Mouse (Mus musculus): ENCODE results near the gene Rnd2. TPM values are rescaled to one million over a fixed set of nuclear protein-coding genes. Genes with fewer than 3 reads are reported as not detected.
"Not testable (repeated sequence)": the region's sequence is repeated elsewhere in the genome, so short reads cannot be mapped to it uniquely, and the experiment has no call there.

Rnd2 gene
- polyA plus RNA-seq, 1 experiment from 2014 or later: 16.0 TPM

GRCm38 (mm10) chr11:101472336-101472735, 7.5 kb downstream of the Rnd2 start:
- no peak overlapping the region for H3K27ac ChIP-seq
- no peaks in the 10 kb centered on the region for H3K27me3 ChIP-seq (replicated peaks)
- no peak overlapping the region for H3K4me2 ChIP-seq
- H3K9me3 ChIP-seq: no peaks in the 10 kb centered on the region
- no peak for ATAC-seq (ENCODE audit: insufficient read depth, low FRiP score, low read depth)
- peaks cover 8% of the 10 kb centered on the region for H3K4me1 ChIP-seq
- H3K36me3 ChIP-seq: no peaks in the 10 kb centered on the region
- no peak overlapping the region for H3K9ac ChIP-seq
- no peak overlapping the region for H3K4me3 ChIP-seq (replicated peaks)
- 51% methylated on average over 7 of the region's 7 CpGs for WGBS

DNA sequence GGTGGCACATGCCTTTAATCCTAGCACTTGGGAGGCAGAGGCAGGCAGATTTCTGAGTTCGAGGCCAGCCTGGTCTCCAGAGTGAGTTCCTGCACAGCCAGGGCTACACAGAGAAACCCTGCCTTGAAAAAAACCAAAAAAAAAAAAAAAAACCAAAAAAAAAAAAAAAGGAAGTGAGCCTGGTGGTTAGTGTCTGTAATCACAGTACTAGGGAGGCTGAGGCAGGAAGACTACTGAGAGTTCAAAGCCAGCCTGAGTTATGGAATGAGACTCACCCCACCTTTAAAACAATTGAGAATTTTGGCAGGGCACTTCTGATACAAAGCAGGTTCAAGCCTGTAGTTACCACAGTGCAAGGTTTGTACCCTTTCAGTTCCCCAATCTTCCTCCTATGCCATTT, 8.9 kb downstream of the Rnd2 start:
- H3K4me3 ChIP-seq (replicated peaks); H3K9ac ChIP-seq; H3K4me1 ChIP-seq; H3K9me3 ChIP-seq; H3K27ac ChIP-seq; H3K36me3 ChIP-seq; ATAC-seq (ENCODE audit: insufficient read depth, low FRiP score, low read depth); H3K27me3 ChIP-seq (replicated peaks); H3K4me2 ChIP-seq: not testable (repeated sequence)
- WGBS: 78% methylated on average over 1 of the region's 1 CpGs

DNA sequence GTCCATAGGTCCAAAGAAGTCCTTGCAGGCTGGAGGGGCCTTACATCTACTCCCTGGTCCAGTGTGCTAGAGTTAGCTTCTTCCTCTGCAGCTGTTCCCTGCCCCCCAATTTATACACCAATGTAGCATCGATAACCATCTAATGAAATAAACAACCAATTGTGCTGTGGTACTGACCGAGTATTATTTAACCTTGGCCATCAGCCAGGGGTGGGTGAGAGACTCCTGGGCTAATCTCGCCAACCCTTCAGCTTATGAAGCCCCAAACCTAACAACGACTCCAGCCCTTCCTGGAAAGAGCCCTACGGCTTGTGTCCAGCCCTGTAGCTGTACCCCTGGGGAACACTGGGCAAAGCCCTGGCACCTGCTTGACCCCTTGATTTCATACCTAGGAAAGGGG, 9.5 kb downstream of the Rnd2 start:
- Histone ChIP-seq H3K4me3 (replicated peaks) (no peak overlapping the region), H3K4me1 (no peaks in the 10 kb centered on the region), H3K36me3 (no peaks in the 10 kb centered on the region), H3K27ac (no peak overlapping the region), H3K4me2 (no peak overlapping the region), H3K9me3 (no peaks in the 10 kb centered on the region), H3K27me3 (replicated peaks) (no peaks in the 10 kb centered on the region), H3K9ac (no peak overlapping the region)
- WGBS: 57% methylated on average over 5 of the region's 5 CpGs
- ATAC-seq (ENCODE audit: insufficient read depth, low FRiP score, low read depth): no peak

DNA sequence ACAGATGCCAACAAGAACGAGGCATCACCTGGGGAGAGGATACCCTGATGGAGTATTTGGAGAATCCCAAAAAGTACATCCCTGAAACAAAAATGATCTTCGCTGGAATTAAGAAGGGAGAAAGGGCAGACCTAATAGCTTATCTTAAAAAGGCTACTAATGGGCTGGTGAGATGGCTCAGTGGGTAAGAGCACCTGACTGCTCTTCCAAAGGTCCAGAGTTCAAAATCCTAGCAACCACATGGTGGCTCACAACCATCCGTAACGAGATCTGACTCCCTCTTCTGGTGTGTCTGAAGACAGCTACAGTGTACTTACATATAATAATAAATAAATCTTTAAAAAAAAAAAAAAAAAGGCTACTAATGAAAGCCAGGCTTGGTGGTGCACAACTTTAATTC, 11.6 kb downstream of the Rnd2 start:
- not testable (repeated sequence) for H3K27ac ChIP-seq; H3K4me1 ChIP-seq; H3K4me3 ChIP-seq (replicated peaks); H3K4me2 ChIP-seq; H3K9me3 ChIP-seq; H3K36me3 ChIP-seq; H3K9ac ChIP-seq; ATAC-seq (ENCODE audit: insufficient read depth, low FRiP score, low read depth); H3K27me3 ChIP-seq (replicated peaks)
- WGBS: 81% methylated on average over 4 of the region's 4 CpGs

GRCm38 (mm10) chr11:101477194-101477551, 12.4 kb downstream of the Rnd2 start:
- no peak overlapping the region for H3K9ac ChIP-seq
- no peak overlapping the region for H3K4me3 ChIP-seq (replicated peaks)
- H3K4me1 ChIP-seq: no peaks in the 10 kb centered on the region; the same call in 1 of the 2 replicates
- no peaks in the 10 kb centered on the region for H3K9me3 ChIP-seq
- H3K27me3 ChIP-seq (replicated peaks): no peaks in the 10 kb centered on the region
- WGBS: 62% methylated on average over 4 of the region's 4 CpGs
- no peak for ATAC-seq (ENCODE audit: insufficient read depth, low FRiP score, low read depth)
- no peaks in the 10 kb centered on the region for H3K36me3 ChIP-seq
- H3K4me2 ChIP-seq: no peak overlapping the region
- no peak overlapping the region for H3K27ac ChIP-seq

DNA sequence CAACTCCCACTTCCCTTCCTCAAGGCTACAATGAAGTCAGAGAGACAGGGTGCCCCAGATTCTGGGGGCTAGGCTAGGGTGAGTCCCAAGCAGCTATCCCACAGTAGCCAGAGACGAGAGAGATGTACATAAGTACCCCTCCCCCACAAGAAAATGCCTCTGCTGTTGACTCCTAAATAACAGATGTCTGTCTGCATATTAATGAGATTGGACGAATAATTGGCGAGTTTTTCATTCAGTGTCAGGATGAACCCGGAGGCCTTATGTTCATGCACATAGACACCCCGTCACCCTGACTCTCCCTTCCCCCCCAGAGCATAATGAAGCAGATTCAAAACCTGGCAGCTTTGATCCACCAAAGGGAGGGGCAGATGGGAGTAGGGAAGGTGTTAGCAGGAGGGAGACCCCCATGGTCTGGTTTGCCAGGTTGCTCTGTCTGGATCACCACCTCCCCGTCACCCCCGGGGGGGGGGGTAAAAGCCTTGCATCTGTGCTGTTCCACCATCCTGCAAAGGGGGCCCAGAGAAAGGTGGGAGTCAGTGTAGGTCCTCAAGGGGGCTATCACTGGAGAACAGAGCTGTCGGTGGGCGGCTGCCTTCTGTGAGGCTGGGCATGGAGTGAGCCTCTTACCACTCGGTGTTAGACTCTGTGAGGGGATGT, 12.9 kb downstream of the Rnd2 start:
- H3K4me1 ChIP-seq: no peaks in the 10 kb centered on the region; the same call in 1 of the 2 replicates
- ATAC-seq (ENCODE audit: insufficient read depth, low FRiP score, low read depth): no peak
- no peaks in the 10 kb centered on the region for H3K27me3 ChIP-seq (replicated peaks)
- no peak overlapping the region for H3K4me2 ChIP-seq
- H3K9me3 ChIP-seq: no peaks in the 10 kb centered on the region
- no peak overlapping the region for H3K9ac ChIP-seq
- 58% methylated on average over 10 of the region's 10 CpGs for WGBS
- H3K27ac ChIP-seq: no peak overlapping the region
- H3K36me3 ChIP-seq: no peaks in the 10 kb centered on the region
- H3K4me3 ChIP-seq (replicated peaks): no peak overlapping the region

DNA sequence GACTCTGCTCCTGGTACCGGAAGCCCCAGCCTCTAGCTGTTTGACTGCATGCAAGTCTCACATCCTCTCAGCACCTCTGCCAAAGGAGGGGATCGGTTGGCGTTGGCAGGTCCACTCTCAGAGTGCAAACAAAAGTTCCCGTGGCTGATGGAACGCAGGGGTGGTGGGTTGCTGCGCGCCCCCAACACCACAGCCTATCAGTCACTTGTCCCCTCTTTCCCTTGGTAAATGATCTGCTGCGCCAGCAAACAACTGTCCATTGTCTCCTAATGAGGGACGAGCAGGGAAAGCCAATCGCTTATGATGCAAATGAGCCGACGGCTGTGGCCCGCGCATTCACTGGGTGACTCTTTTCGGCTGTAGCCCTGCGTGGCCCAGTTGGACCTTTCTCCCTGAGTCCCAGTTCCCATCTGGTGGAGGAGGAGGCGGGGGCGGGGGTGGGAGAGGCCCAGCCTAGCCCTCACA, 14.4 kb downstream of the Rnd2 start:
- no peak overlapping the region for H3K4me3 ChIP-seq (replicated peaks)

DNA sequence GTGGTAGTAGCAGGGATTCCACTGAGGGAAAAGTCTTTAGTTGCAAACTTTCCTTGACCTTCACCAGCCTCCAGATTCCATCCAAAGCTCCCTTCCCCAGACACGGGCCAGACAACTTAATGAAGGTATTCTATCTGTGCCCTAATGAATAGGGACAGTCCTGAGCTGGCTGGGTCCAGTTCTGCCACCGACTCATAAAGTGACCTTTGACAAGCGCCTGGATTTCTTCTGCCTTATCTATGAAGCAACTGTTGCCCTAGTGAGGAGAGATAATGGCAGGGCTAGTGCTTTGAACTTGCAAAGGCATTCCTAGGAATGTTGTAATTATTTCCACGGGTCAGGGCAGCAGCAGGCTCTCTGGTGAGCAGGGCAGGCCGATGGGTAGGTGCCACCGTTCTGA, 16.1 kb downstream of the Rnd2 start:
- no peak overlapping the region for H3K27ac ChIP-seq
- no peak overlapping the region for H3K9ac ChIP-seq
- H3K27me3 ChIP-seq (replicated peaks): no peaks in the 10 kb centered on the region
- 22% methylated on average over 6 of the region's 6 CpGs for WGBS
- H3K4me2 ChIP-seq: no peak overlapping the region
- no peak for ATAC-seq (ENCODE audit: insufficient read depth, low FRiP score, low read depth)
- H3K4me3 ChIP-seq (replicated peaks): no peak overlapping the region
- no peaks in the 10 kb centered on the region for H3K36me3 ChIP-seq
- no peaks in the 10 kb centered on the region for H3K9me3 ChIP-seq
- H3K4me1 ChIP-seq: no peaks in the 10 kb centered on the region; the same call in 1 of the 2 replicates

More for the DNA sequence above, 14.4 kb downstream of the Rnd2 start:
- Histone ChIP-seq H3K9me3 (no peaks in the 10 kb centered on the region), H3K36me3 (no peaks in the 10 kb centered on the region), H3K4me2 (peak overlapping the region; percentile 34; the same call in 1 of the 2 replicates), H3K9ac (no peak overlapping the region), H3K27ac (no peak overlapping the region), H3K4me1 (no peaks in the 10 kb centered on the region; the same call in 1 of the 2 replicates), H3K27me3 (replicated peaks) (no peaks in the 10 kb centered on the region)
- no peak for ATAC-seq (ENCODE audit: insufficient read depth, low FRiP score, low read depth)
- 15% methylated on average over 18 of the region's 18 CpGs for WGBS

GRCm38 (mm10) chr11:101483804-101484203, 19.0 kb downstream of the Rnd2 start:
- Histone ChIP-seq H3K9me3 (no peaks in the 10 kb centered on the region), H3K36me3 (0 out of 2 replicates have a peak, but pooled peaks cover 3% of the 10 kb centered on the region), H3K4me2 (no peak overlapping the region), H3K27me3 (replicated peaks) (no peaks in the 10 kb centered on the region), H3K4me1 (no peaks in the 10 kb centered on the region; the same call in 1 of the 2 replicates), H3K4me3 (replicated peaks) (no peak overlapping the region), H3K9ac (no peak overlapping the region), H3K27ac (no peak overlapping the region)
- 27% methylated on average over 3 of the region's 3 CpGs for WGBS
- ATAC-seq (ENCODE audit: insufficient read depth, low FRiP score, low read depth): no peak

GRCm38 (mm10) chr11:101484245-101484644, 19.4 kb downstream of the Rnd2 start:
- H3K27me3 ChIP-seq (replicated peaks): no peaks in the 10 kb centered on the region
- H3K36me3 ChIP-seq: 0 out of 2 replicates have a peak, but pooled peaks cover 3% of the 10 kb centered on the region
- H3K4me2 ChIP-seq: no peak overlapping the region
- no peak overlapping the region for H3K4me3 ChIP-seq (replicated peaks)
- H3K9ac ChIP-seq: no peak overlapping the region
- H3K9me3 ChIP-seq: no peaks in the 10 kb centered on the region
- H3K4me1 ChIP-seq: no peaks in the 10 kb centered on the region; the same call in 1 of the 2 replicates
- H3K27ac ChIP-seq: 0 out of 2 replicates have a peak overlapping the region, but pooled peaks have one; percentile 28
- 58% methylated on average over 6 of the region's 6 CpGs for WGBS
- ATAC-seq (ENCODE audit: insufficient read depth, low FRiP score, low read depth): peak; percentile 43; the same call in 1 of the 2 replicates

GRCm38 (mm10) chr11:101484814-101485213, 20.0 kb downstream of the Rnd2 start:
- Histone ChIP-seq H3K4me3 (replicated peaks) (no peak overlapping the region), H3K9ac (no peak overlapping the region), H3K4me1 (no peaks in the 10 kb centered on the region; the same call in 1 of the 2 replicates), H3K9me3 (no peaks in the 10 kb centered on the region), H3K4me2 (no peak overlapping the region), H3K36me3 (0 out of 2 replicates have a peak, but pooled peaks cover 6% of the 10 kb centered on the region), H3K27me3 (replicated peaks) (no peaks in the 10 kb centered on the region), H3K27ac (no peak overlapping the region)
- 69% methylated on average over 7 of the region's 7 CpGs for WGBS
- ATAC-seq (ENCODE audit: insufficient read depth, low FRiP score, low read depth): no peak

DNA sequence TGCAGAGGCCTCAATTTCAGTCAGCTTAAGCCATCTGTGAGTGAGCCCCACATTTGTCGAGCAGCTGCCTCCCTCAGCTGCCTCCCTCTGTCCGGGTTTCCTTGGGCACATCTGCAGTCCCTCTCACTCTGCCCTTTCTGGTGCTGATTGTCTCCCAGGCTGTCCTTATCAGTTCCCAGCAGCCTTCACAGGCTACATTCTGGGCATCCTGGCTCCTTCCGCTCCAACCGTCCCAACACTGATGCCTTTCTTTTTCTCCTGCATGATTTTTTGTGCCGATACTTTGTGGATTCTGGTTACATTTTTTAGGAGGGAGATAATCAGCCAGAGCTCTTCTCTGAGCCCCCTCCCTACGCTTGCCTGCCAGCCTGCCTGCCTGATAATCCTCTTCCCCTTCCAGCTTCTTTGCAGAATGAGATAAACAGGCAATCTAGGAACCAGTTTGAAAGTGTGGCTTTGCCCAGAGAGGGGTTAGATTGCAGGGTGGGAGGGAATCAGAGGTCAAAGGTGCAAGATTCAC, 20.8 kb downstream of the Rnd2 start:
- 0 out of 2 replicates have a peak, but pooled peaks cover 7% of the 10 kb centered on the region for H3K36me3 ChIP-seq
- ATAC-seq (ENCODE audit: insufficient read depth, low FRiP score, low read depth): peak; percentile 45; the same call in 1 of the 2 replicates
- H3K9me3 ChIP-seq: no peaks in the 10 kb centered on the region
- no peaks in the 10 kb centered on the region for H3K27me3 ChIP-seq (replicated peaks)
- H3K4me1 ChIP-seq: no peaks in the 10 kb centered on the region
- H3K27ac ChIP-seq: no peak overlapping the region
- 41% methylated on average over 6 of the region's 6 CpGs for WGBS
- no peak overlapping the region for H3K9ac ChIP-seq
- H3K4me3 ChIP-seq (replicated peaks): no peak overlapping the region
- H3K4me2 ChIP-seq: no peak overlapping the region

Data from stomach, embryonic 15.5 days (tissue).